Mouse (Mus musculus) T-helper 2 cell (primary cell): ENCODE data around the gene Mfsd13b.

Experiments used
- in situ Hi-C: fragments of 300-600 bp; cut with MboI, MseI; formaldehyde crosslinking; loops from one replicate; pipeline ENCODE4 v1.15.1; 2025; ENCODE audit warnings: high pct_unique_total_duplicates

Gene Mfsd13b

GRCm38 (mm10) chr7:120982968-120983367, 659 bp downstream of the Mfsd13b start:
- in situ Hi-C loops: no loop called here

GRCm38 (mm10) chr7:120991191-120991590, 8.9 kb downstream of the Mfsd13b start:
- in situ Hi-C loops: no loop called here

- in situ Hi-C loops: no loop called here
Observed at GRCm38 (mm10) chr7:120999021-120999530, 16.8 kb downstream of the Mfsd13b start.

- in situ Hi-C loops: no loop called here
Observed at GRCm38 (mm10) chr7:121000065-121000822, 17.9 kb downstream of the Mfsd13b start.

- in situ Hi-C loops: no loop called here
Observed at GRCm38 (mm10) chr7:121001879-121002278, 19.6 kb downstream of the Mfsd13b start.

GRCm38 (mm10) chr7:121002407-121002928, 20.2 kb downstream of the Mfsd13b start:
- in situ Hi-C loops: no loop called here

GRCm38 (mm10) chr7:121003793-121004418, 21.6 kb downstream of the Mfsd13b start:
- in situ Hi-C loops: no loop called here

- in situ Hi-C loops: no loop called here
Observed at GRCm38 (mm10) chr7:121011794-121012689, 29.7 kb downstream of the Mfsd13b start.

GRCm38 (mm10) chr7:121014486-121014885, 32.2 kb downstream of the Mfsd13b start:
- in situ Hi-C loops: no loop called here

GRCm38 (mm10) chr7:121018778-121019177, 36.5 kb downstream of the Mfsd13b start:
- in situ Hi-C loops: no loop called here

GRCm38 (mm10) chr7:121020277-121020676, 38.0 kb downstream of the Mfsd13b start:
- in situ Hi-C loops: no loop called here

- in situ Hi-C loops: no loop called here
Observed at GRCm38 (mm10) chr7:121025221-121026008, 43.1 kb downstream of the Mfsd13b start.

- in situ Hi-C loops: no loop called here
Observed at GRCm38 (mm10) chr7:121026300-121026699, 44.0 kb downstream of the Mfsd13b start.

GRCm38 (mm10) chr7:121029947-121030346, 47.6 kb downstream of the Mfsd13b start:
- in situ Hi-C loops: loop anchor here (10.0 kb wide), 1 partner anchor 185 kb away; the partner anchor contains the start of gene Eef2k

GRCm38 (mm10) chr7:121033856-121034652, 51.7 kb downstream of the Mfsd13b start, which contains the start of gene Mettl9:
Gene Mettl9 (plus strand): TSS chr7:121034445.
- in situ Hi-C loops: loop anchor here (10.0 kb wide), 1 partner anchor 189 kb away; the partner anchor contains the start of gene Eef2k

GRCm38 (mm10) chr7:121034701-121035141, 52.4 kb downstream of the Mfsd13b start:
- in situ Hi-C loops: loop anchor here (10.0 kb wide), 1 partner anchor 190 kb away; the partner anchor contains the start of gene Eef2k

GRCm38 (mm10) chr7:121035161-121035721, 52.9 kb downstream of the Mfsd13b start:
- in situ Hi-C loops: loop anchor here (10.0 kb wide), 1 partner anchor 190 kb away; the partner anchor contains the start of gene Eef2k

GRCm38 (mm10) chr7:121040595-121040994, 58.3 kb downstream of the Mfsd13b start:
- in situ Hi-C loops: no loop called here

- in situ Hi-C loops: no loop called here
Observed at GRCm38 (mm10) chr7:121041989-121042388, 59.7 kb downstream of the Mfsd13b start.
